Mouse (Mus musculus) 3T3-L1 (cell line): ENCODE measurements around the gene Scgb2b3.

Experiments
- DNase-seq: peaks from one replicate; pipeline ENCODE4 v3.0.0-alpha.2; 2015; ENCODE audit warnings: low read depth, low spot score

The Scgb2b3 gene

GRCm38 (mm10) chr7:31362022-31362560, at the start of gene Scgb2b3:
Gene Scgb2b3, minus strand, starts transcription at chr7:31362072.
- DNase-seq: no peak

- DNase-seq: no peak
These were observed 13.4 kb upstream of the Scgb2b3 start, which contains the start of gene Scgb1b3 for GRCm38 (mm10) chr7:31375292-31375691. Gene Scgb1b3, plus strand, starts transcription at chr7:31375592.
